Mouse (Mus musculus): ENCODE results near the gene Chst14.
A peak's percentile ranks its signal among the peaks of the same experiment; 100 is the strongest.

The Chst14 gene

DNA sequence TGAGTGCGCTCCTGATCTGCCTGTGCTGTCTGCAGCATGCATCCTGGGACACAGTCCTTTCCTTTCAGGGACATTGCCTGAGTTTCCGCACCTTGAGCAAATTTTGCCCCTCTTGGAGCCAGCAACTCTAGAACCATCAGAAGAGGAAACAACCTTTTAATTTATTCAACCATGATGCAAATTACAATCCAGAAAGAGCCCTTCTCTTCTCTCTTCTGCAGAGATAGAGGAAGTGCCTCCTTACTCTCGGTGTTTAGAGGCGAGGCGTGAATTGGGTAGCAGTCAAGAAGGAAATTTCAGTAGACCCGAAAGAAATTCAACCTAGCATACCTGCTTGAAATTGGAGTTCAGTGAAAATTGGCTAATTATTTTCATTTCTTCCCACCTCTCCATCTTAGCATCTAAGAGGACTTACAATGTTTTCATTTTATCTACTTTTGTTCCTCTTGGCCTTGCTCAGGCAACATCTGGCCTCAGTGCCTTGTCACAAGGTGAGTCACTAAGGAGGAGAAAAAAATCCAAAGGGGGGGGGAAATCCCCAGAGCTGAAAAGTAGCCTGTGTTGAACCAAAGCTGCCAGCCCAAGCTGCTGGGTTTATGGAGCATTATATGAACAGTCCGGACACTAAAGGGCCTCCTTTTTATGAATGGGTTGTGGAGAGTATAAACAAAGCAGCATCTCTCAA is 20.7 kb upstream of the Chst14 start:
- DNase-seq (ENCODE audit: low read depth) = no peak

DNA sequence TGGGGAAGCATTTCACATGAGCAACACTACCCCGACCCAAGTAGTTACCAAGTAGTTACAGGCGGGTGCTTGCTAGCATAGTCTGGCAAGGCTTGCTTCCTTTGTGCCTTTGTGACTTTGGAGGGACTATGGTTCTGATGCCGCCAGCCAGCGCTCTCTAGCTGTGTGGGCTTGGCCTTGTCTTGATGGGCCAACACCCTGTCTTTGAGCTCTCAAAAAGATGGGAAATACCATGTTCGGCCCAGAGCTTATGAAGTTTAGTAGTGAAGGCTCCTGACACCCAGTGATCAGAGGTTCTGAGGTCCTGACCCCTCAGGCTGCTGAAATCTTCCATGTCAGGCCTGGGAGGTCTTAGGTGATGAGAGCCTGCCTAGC is 20.2 kb upstream of the Chst14 start:
- no peak for DNase-seq (ENCODE audit: low read depth)

DNA sequence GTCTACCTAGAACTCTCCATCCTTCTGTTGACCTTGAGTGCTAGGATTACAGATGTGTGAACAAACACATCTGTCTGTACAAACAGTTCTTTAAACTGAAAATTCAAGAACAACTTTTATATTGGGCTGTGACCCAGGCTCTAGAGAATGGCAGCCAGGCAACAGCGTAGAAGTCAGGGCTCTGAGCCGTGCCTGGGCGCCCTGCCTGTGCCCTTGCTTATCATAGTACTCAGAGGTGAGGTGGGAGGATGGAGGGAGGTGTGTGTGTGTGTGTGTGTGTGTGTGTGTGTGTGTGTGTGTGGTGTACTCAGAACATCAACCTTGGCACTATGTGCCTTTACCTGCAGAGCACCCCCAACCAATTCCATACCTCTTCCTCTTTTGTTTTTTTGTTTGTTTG is 18.5 kb upstream of the Chst14 start:
- DNase-seq (ENCODE audit: low read depth) = no peak

DNA sequence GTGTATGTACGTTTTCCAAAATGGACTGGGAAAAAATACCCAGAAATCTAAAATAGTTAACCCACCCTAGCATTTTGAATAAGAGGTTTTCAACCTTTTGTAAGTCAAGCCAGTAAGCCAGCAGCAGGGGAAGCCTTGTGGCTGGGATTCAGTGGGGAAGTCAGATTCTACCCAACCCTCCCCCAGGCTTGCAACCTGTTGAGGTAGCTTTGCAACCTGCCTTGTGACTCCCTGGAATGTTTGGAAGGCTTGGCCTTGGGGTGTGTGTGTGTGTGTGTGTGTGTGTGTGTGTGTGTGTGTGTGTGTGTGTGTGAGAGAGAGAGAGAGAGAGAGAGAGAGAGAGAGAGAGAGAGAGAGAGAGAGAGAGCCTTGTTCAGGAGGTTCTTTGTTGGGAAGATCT is 17.1 kb upstream of the Chst14 start:
- DNase-seq (ENCODE audit: low read depth) = no peak

DNA sequence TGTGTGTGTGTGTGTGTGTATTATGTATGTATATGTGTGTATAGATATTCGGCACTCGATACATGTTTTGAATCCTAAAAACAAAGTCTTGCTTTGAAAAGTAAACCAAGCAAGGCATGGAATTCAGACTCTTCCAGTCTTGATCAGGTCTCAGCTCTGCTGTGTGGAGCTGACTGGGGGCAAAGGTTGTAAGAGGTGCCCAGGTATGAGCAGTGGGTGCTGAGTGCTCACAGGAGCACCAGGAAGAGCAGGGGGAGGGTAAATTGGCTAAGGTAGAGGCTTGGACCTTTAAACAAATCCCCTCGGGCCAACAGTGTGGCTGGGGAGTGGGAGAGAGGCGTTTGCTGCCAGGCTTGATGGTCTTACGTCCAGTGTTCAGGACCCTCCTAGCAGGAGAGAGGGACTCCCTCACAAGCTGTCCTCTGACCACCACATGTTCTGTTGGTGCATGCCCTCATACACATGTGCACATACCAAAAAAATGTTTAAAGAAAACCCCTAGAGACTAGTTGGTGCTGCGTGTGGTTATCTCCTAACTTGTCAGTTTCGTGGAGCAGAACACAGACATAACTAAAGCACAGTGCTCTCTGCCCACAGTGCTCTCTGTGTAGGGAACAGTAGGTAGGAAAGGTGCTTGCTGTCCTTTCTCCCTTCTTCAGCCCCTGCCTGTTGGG is 15.6 kb upstream of the Chst14 start:
- DNase-seq (ENCODE audit: low read depth) = no peak

DNA sequence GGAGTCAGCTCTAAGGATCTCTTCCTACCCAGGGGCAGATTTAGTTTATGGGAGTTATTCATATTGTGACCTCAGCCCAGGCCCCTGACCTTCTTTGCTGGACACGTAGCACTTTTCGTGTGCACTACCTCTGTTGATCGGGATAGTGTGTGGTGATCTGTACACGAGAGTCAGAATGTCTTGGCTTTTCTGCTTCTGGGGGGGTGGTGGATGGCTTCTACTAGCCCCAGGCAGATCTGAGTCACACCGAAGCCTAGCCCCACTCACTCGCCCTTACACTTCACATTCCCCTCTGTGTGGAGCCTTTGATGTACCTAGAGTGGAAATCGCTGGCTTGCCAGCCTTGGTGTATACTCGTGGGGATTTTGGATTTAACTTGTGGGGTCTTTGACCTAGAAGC is 13.6 kb upstream of the Chst14 start:
- no peak for DNase-seq (ENCODE audit: low read depth)

DNA sequence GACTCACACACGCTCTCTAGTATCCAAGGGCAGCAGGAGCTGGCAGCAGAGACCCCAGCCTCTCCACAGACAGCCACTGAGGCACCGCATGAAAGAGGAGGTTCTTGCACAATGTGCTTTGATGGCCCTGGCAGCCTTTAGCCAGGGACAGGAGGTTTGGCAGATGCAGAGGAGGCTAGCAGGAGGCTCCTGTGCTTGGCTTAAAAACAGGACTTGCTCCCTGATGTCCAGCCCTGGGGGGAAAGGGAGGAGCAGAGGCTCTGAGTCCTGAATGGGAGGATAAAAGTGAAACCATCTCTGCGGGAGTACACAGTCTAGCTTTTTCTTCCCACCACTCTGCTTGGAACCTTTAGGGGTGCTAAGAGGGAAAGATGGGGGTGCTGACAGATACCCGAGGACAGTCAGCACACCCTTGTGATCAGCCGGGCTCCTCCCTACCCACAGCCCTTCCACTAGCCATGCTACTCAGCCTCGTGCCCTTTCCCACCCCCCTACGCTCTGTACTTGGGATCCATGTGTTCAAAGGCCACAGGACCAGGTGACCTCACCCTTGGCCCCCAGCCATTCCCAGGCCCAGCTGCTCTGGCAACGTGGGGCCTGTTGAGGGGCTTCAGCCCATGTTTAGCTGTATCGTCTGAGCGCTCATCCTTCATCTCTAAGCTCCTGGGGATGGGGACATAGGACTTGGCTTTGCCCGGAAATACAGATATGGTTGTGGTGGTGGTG is 12.6 kb upstream of the Chst14 start:
- DNase-seq (ENCODE audit: low read depth) = no peak

DNA sequence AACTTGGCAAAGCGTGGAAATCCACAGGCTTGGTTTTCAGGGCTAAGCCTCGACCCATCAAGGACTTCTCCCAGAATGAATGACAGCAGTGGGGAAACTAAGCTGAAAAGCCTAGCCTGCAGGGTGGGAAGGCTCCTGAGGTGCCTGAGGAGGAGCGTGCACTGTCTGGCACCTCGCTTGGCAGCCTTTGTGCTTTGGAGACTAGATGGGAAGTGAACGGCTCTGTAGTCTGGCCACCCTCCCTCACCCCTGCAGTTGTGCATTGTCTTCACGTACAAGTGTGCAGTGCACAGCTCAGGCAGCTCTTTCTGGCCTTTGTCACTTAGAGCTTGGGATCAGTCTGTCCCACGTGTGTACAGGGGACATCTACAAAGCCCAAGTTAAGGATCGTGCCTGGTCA is 11.6 kb upstream of the Chst14 start:
- DNase-seq (ENCODE audit: low read depth) = no peak

DNA sequence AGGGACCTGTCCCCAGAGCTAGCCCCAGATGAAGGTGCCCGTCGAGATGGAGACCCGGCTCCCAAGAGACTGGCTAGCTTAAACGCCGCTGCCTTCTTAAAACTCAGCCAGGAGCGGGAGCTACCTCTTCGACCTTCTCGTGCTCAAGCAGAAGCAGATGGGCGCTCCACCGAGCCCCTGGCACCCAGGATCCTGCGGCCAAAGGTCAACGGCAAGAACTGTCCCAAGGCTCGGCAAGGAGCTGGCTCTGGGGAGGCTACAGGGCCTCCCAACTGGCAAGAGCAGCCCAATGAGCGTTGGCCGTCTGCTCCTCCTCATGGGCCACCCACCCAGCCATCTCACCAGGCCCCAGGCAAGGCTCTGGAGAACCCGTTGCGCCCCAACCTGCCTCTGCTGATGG is 9.9 kb upstream of the Chst14 start:
- no peak for DNase-seq (ENCODE audit: low read depth)

DNA sequence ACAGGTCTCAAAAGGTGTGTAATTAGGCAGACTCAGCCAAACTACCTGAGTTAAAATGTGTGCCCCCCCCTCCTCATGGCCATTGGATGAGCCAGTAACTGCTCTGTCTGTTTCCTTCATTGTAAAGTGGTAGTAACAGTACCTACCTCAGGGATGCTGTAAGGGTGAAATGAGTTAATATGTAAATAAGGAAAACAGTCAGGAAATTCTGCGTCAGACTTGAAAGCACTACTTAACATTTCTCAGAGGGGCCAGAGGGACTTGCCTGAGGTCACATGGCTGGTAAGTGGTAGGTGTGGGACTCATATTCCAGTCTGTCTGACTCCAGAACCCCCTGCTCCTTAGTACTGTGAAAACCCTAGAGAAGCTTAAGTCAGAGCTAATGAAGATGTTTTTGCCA is 7.8 kb upstream of the Chst14 start:
- no peak for DNase-seq (ENCODE audit: low read depth)

DNA sequence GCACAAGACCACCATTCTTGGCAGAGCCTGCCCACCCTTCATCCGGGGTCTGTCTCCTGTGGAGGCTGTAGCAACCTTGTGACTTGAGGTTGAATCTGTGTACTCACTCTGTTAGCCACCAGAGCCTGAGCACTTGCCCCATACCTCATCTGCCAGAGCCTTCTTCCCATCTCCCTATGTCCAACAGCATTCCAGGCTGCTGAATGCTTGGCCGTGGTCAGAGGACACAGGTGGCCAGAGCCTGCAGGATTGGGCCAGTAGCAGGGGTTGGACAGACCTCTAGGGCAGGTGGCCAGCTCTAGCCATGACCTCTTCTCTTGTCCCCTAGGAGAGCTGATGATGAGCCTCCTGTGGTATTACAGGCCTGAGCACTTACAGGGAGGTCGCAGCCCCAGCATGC is 5.9 kb upstream of the Chst14 start:
- no peak for DNase-seq (ENCODE audit: low read depth)

DNA sequence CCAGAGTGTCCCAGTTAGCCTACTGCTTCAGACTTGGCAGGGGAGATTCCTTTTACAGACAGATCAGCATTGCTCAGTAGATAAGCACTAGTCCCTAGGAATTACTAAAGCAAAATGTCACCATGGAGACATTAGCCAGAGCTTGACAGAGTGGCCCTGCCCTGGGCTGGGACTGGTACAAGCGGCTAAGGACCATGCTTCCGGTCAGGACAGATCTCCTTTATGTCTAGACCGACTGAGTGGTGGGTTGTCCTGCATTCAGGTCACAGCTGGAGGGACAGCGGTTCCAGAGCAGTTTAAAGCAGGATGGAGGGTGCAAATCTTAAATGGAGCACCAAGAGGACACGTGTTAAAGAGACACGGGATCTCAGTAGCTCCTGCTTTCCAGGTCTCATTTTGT is 344 bp upstream of the Chst14 start:
- no peak for DNase-seq (ENCODE audit: low read depth)

DNA sequence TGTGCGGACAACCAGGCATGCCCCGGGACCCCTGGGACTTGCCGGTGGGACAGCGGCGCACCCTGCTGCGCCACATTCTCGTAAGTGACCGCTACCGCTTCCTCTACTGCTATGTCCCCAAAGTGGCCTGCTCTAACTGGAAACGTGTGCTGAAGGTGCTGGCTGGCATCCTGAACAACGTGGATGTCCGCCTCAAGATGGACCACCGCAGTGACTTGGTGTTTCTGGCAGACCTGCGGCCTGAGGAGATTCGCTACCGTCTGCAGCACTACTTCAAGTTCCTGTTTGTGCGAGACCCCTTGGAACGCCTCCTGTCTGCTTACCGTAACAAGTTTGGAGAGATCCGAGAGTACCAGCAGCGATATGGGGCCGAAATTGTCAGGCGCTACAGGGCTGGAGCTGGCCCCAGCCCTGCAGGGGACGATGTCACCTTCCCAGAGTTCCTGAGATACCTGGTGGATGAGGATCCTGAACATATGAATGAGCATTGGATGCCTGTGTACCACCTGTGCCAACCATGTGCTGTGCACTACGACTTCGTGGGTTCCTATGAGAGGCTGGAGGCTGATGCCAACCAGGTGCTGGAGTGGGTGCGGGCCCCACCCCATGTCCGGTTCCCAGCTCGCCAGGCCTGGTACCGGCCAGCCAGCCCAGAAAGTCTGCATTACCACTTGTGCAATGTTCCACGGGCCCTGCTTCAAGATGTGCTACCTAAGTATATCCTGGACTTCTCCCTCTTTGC is 873 bp downstream of the Chst14 start:
- DNase-seq (ENCODE audit: low read depth) = no peak

DNA sequence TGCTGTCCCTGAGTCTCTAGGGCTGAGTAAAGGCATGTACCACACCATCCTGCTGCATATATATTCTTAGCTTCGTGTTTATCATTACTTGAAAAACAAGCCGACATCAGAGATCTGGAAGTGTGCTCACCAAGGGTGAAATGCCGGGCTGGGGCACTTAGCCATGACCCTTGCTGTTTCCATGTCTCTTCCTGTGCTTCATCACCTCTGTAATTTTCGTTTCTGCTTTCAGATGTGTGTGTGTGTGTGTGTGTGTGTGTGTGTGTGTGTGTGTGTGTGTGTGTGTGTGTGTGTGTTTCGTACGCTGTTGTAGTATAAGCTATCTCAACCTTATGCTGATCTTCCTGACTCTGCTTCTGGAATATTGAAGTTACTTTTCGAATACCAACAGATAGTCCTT is 15.0 kb downstream of the Chst14 start:
- DNase-seq (ENCODE audit: low read depth) = no peak

DNA sequence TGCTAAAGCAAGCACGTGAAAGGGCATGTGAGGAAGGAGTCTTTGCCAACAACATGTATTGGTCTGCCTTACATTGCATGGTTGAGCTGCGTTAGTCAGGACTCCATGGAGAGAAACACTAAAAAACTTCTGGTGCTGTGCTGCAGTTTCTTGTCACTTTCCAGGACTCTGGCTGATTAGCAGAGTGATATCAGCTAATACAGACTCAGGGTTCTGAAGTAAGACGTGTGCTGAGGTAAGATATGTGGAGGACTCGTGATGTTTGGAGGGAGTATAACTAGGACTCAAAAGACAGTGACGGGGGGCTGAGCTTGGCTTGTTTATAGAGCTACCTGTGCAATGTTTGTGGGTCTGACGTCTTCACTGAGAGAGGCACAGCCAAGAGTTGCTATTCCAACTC is 16.9 kb downstream of the Chst14 start:
- no peak for DNase-seq (ENCODE audit: low read depth)

DNA sequence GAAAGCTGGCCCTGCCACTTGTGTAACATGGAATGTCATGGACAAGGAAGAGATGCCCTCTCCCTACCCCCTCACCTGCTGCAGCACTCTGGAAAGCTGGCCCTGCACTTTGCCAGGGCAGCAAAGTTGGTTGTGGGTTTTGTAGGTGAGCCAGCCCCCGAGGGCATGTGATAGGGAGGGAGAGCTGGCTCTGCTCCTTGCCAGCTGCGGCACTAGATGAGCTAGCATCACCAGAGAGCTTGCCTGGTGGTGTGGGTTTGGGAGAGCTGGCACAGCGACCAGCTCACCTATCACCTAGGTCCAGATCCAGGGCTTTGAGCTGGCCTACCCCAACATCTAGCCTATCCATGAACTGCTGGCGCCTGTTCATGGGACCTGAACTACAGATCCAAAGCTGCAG is 22.5 kb downstream of the Chst14 start:
- no peak for DNase-seq (ENCODE audit: low read depth)

DNA sequence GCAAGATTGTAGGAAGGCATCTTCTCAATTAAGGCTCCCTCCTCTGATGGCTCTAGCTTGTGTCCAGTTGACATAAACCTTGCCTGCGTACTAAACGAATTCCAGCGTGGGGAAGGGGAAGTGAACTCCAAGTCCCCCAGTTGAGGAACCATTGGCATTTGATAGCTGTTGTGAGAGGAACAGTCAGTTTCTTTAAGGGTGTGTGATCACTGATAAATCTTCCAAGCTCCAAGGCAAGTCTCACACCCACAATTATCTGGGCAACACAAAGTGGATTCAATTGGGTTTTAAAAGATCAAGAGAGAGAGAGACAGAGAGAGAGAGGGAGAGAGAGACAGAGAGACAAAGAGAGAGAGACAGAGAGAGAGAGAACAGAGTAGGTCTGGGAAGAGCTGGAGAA is 23.4 kb downstream of the Chst14 start:
- DNase-seq (ENCODE audit: low read depth) = no peak

DNA sequence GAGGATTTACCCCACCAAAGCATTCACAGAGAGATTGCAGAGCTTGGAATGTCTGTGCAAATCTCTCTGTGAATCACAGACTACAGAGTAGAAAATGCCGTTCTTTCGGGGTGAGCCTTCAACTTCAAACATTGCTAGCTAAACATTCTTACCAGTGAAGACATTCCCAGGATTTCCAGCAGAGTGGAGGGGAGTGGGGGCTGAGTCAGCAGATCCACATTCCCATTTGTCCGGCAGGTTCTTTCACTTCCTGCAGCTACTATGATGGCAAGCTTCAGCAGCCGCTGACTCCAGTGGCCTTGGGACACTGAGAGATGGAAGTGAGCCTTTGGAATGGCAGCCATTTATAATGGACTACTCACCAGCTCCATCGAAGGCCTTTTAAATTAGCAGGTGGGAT is 30.2 kb downstream of the Chst14 start:
- no peak for DNase-seq (ENCODE audit: low read depth)

DNA sequence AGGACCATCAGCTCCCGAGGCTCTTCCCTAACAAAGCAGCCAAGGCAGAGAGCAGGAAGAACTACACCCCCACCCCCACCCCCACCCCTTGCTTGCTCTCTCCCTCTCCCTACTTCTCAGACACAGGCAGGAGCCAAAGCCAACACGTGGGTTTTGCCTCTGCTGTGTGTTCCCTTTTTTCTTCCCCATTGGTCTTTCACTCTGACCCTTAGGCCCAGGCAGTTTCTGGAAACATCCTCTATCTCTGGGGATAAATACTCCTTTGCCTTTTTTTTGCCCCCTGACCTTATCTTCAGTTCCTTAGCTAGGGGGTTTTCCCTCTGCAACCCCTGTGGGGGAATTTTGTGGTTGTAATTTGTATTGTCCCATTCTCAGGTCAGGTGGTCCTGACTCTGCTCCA is 33.3 kb downstream of the Chst14 start:
- no peak for DNase-seq (ENCODE audit: low read depth)

DNA sequence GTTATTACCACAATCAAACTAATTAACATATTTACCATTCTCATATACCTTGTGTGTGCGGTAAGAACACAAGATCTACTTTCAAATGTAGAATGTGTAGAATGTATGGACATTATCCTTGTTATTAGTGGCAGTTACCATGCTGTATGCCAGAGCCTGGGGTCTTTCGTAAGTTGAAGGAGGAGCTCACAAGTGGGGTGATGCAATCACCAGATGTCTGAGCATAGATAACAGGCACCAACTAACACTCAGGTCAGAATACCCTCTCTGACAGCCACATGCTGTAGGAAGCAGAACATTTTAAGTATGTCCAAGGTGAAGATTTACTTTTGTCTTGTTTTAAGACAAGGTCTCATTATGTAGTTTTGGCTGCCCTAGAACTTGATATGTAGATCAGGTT is 34.1 kb downstream of the Chst14 start:
- DNase-seq (ENCODE audit: low read depth) = no peak

DNA sequence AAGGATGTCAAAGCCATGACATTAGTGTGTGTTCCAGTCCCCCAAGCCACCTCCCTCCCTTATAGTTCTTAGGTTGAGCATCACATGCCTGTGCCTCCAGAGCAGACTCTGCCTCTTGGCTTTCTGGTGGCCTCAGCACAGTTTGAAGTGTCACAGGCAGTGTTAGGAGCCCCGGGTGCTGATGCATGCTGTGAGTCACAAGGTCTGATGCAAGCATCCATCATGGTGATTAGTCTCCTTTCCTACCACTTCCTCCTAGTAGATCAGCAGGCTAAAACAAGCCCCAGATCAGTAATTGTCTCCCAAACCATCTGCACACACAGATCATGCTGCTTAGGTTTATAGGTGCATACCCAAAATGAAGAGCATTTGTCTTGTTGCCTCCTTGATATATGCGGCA is 35.2 kb downstream of the Chst14 start:
- peak; percentile 63 for DNase-seq (ENCODE audit: low read depth)

DNA sequence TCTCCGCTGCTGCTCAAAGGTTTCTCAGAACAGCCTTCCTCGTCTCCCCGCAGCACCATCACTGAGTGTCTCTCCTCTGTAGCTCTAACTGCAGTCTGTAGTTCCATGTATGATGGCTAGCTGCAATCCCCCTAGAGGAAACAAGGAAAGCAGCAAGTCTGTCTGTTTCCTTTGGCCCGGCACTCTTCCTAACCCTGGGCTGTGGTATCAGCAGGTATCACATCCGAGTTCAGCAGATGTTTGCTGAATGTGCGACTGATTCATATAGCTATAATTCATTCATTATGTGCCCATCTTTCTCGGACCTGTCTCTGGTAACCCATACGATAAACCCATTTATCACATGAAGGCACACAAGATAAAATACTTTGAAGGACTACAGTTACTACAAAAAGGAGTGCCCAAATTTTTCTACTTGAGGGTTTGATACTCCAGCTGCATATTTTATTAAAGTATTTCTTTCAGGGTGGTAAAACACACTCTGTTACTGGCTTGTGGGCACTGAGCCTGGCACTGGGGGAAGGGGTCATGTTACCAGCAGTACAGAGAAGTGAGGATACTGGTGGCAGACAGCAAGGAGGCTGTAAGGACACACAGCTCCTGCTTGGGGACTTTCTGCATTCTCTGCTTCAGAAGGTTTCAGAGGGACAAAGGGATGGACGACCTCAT is 36.8 kb downstream of the Chst14 start:
- no peak for DNase-seq (ENCODE audit: low read depth)

DNA sequence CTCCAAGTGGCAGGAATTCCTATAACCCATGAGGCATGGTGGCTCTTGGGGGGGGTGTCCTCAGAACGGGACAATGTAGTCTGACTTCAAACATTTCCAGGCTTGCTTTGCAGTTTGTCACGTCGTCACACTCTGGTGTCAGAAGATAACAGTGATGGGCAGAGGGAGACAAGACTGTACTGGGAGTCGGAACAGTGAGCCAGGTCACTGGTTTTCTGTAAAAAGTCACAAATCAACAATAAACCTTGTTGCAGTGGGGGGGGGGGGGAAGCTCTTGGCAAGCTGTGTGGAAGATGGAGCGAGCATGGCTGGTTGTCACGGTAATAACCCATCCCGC is 37.3 kb downstream of the Chst14 start:
- DNase-seq (ENCODE audit: low read depth) = no peak

Measured in c-Kit-positive CD71-negative TER-119-negative erythroid progenitor cells, embryonic 14.5 days (primary cell).